Mouse (Mus musculus) adipose tissue, adult 10 weeks (tissue): Measurements from ENCODE around the gene Vmn1r39. TPM values are rescaled to one million over a fixed set of nuclear protein-coding genes. Genes with fewer than 3 reads are reported as not detected.

Experiments used
- polyA plus RNA-seq: library from polyadenylated mRNA; stranded (reverse); fragments of 350-450 nt; fragmentation: Illumina TruSeq; extraction: RNeasy Lipid Tissue Mini Kit (QIAGEN cat#74804); gene quantifications from one replicate; pipeline ENCODE4 v1.2.3, GENCODE M21; 2014; ENCODE audit warnings: low read depth, low replicate concordance

Vmn1r39 gene
- not detected for polyA plus RNA-seq

DNA sequence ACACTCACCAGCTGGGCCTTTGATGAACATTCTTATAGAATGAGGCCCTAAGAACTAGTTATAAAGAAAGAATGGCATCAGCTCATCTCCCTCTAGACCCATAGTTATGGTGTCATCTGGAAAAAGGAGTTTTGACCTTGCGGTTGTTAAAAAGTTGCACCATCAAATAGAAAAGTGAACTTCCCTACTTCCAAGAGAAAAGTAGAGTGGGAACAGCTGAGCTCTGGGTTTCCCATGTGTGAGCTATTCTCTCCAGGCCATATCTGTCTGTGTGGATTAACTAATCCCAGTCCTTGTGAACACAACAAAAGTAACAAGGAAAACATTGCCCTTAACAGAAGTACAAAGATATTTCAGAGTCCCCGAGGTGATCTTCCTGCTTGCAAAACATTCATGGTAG is at the start of gene Vmn1r39:
TSS of gene Vmn1r39 (minus strand) at position 101 of the 400 bp plus-strand sequence.

DNA sequence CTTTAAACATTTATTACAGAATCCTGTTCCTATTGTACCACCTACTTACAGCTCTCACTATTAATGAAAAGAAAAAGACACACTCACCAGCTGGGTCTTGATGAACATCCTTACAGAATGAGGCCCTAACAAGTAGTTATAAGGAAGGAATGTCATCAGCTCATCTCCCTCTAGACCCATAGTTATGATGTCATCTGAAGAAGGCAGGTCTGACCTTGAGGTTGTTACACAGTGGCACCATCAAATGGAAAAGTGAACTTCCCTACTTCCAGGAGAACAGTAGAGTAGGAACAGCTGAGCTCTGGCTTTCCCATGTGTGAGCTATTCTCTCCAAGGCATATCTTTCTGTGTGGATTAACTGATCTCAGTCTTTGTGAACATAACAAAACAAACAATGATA is 27.9 kb downstream of the Vmn1r39 start, which contains the start of gene Vmn1r38:
TSS of gene Vmn1r38 (minus strand) at position 101 of the 400 bp plus-strand sequence.

Other genes with a start within 250 kb of the Vmn1r39 start
- not detected for gene Vmn1r33, start 192.3 kb downstream of the Vmn1r39 start, polyA plus RNA-seq
- gene Vmn1r34, start 166.7 kb downstream of the Vmn1r39 start, polyA plus RNA-seq = not detected
- gene Vmn1r35, start 124.7 kb downstream of the Vmn1r39 start, polyA plus RNA-seq = not detected
- not detected for gene Vmn1r36, start 91.4 kb downstream of the Vmn1r39 start, polyA plus RNA-seq
- not detected for gene Vmn1r37, start 81.2 kb downstream of the Vmn1r39 start, polyA plus RNA-seq
- not detected for gene Vmn1r38, start 28.0 kb downstream of the Vmn1r39 start, polyA plus RNA-seq
- 79.7 TPM for gene Gng12, start 85.8 kb upstream of the Vmn1r39 start, polyA plus RNA-seq
- gene Gadd45a, start 226.8 kb upstream of the Vmn1r39 start, polyA plus RNA-seq = 18.0 TPM